Mouse (Mus musculus): ENCODE measurements around the gene Ajuba. TPM values are rescaled to one million over a fixed set of nuclear protein-coding genes. Genes with fewer than 3 reads are reported as not detected.
A peak's percentile ranks its signal among the peaks of the same experiment; 100 is the strongest.

Ajuba gene
- polyA plus RNA-seq, 1 experiment, result 50.7 TPM

GRCm38 (mm10) chr14:54553975-54554769 lies 23.2 kb downstream of the Ajuba start, which contains the start of gene Haus4:
Gene Haus4, minus strand, starts transcription at chr14:54554616.
- H3K36me3 ChIP-seq (ENCODE audit: control insufficient read depth, insufficient read depth), result peaks cover 10% of the 10 kb centered on the region
- TF ChIP-seq MAX (IDR thresholded peaks at IDR 0.05) (peak; percentile 50), CTCF (IDR thresholded peaks at IDR 0.05; ENCODE audit: control insufficient read depth, insufficient read depth, insufficient read length) (peak; percentile 33), MYOD1 (IDR thresholded peaks at IDR 0.05; ENCODE audit: control insufficient read depth, insufficient read length, low read depth) (no peak), MYOG (IDR thresholded peaks at IDR 0.05; ENCODE audit: control insufficient read depth, extremely low read depth, insufficient read length) (no peak), FOSL1 (IDR thresholded peaks at IDR 0.05; ENCODE audit: insufficient read depth, low read length, poor library complexity, severe bottlenecking) (no peak)
- H3ac ChIP-seq (ENCODE audit: control insufficient read depth, insufficient read length, low read depth), result peak within 1 kb of the TSS; percentile 72
- no peaks in the 10 kb centered on the region for H3K27me3 ChIP-seq (ENCODE audit: control insufficient read depth, insufficient read depth, insufficient read length)
- peaks cover 3% of the 10 kb centered on the region for H3K79me3 ChIP-seq (ENCODE audit: low read depth)
- peaks cover 20% of the 10 kb centered on the region for H3K79me2 ChIP-seq (ENCODE audit: control insufficient read depth, insufficient read depth)
- peak within 1 kb of the TSS; percentile 59 for H3K4me3 ChIP-seq (ENCODE audit: insufficient read depth, poor library complexity, severe bottlenecking)

GRCm38 (mm10) chr14:54553454-54553974 lies 23.8 kb downstream of the Ajuba start:
- peaks cover 16% of the 10 kb centered on the region for H3K36me3 ChIP-seq (ENCODE audit: control insufficient read depth, insufficient read depth)
- H3ac ChIP-seq (ENCODE audit: control insufficient read depth, insufficient read length, low read depth), result peak overlapping the region; percentile 72
- H3K79me2 ChIP-seq (ENCODE audit: control insufficient read depth, insufficient read depth), result peaks cover 20% of the 10 kb centered on the region
- TF ChIP-seq MYOG (IDR thresholded peaks at IDR 0.05; ENCODE audit: control insufficient read depth, extremely low read depth, insufficient read length) (no peak), CEBPB (IDR thresholded peaks at IDR 0.05; ENCODE audit: low read depth) (no peak), MYOD1 (IDR thresholded peaks at IDR 0.05; ENCODE audit: control insufficient read depth, insufficient read length, low read depth) (no peak), USF1 (IDR thresholded peaks at IDR 0.05; ENCODE audit: low read depth) (no peak), FOSL1 (IDR thresholded peaks at IDR 0.05; ENCODE audit: insufficient read depth, low read length, poor library complexity, severe bottlenecking) (no peak), MAX (IDR thresholded peaks at IDR 0.05) (no peak), CTCF (IDR thresholded peaks at IDR 0.05; ENCODE audit: control insufficient read depth, insufficient read depth, insufficient read length) (no peak)
- peak overlapping the region; percentile 59 for H3K4me3 ChIP-seq (ENCODE audit: insufficient read depth, poor library complexity, severe bottlenecking)
- no peaks in the 10 kb centered on the region for H3K27me3 ChIP-seq (ENCODE audit: control insufficient read depth, insufficient read depth, insufficient read length)
- peaks cover 3% of the 10 kb centered on the region for H3K79me3 ChIP-seq (ENCODE audit: low read depth)

DNA sequence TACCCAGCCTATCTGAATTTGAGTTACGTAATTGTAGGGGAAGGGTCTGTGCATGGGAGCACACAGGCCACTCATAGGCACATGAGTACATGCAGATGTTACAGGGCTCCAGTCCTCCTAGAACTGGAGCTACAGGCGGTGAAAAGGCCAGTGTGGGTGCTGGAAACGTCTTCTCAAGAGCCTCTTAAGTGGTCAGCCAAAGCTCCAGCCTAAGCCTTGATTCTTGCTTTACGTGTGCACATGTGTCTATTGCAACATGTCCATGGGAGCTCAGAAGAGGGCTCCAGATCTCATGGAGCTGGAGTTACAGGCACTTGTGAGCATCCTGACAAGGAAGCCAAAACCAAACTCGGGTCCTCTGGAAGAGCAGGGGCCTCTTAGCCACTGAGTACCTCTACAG lies 32.7 kb downstream of the Ajuba start:
- no peaks in the 10 kb centered on the region for H3K79me3 ChIP-seq (ENCODE audit: low read depth)
- peaks cover 21% of the 10 kb centered on the region for H3K36me3 ChIP-seq (ENCODE audit: control insufficient read depth, insufficient read depth)
- no peak overlapping the region for H3K4me3 ChIP-seq (ENCODE audit: insufficient read depth, poor library complexity, severe bottlenecking)
- H3K79me2 ChIP-seq (ENCODE audit: control insufficient read depth, insufficient read depth), result no peaks in the 10 kb centered on the region
- no peaks in the 10 kb centered on the region for H3K27me3 ChIP-seq (ENCODE audit: control insufficient read depth, insufficient read depth, insufficient read length)
- TF ChIP-seq MYOG (IDR thresholded peaks at IDR 0.05; ENCODE audit: control insufficient read depth, extremely low read depth, insufficient read length), result no peak
- no peak for TF ChIP-seq MAX (IDR thresholded peaks at IDR 0.05)
- no peak for TF ChIP-seq FOSL1 (IDR thresholded peaks at IDR 0.05; ENCODE audit: insufficient read depth, low read length, poor library complexity, severe bottlenecking)
- no peak for TF ChIP-seq MYOD1 (IDR thresholded peaks at IDR 0.05; ENCODE audit: control insufficient read depth, insufficient read length, low read depth)
- TF ChIP-seq USF1 (IDR thresholded peaks at IDR 0.05; ENCODE audit: low read depth), result no peak
- no peak for TF ChIP-seq CEBPB (IDR thresholded peaks at IDR 0.05; ENCODE audit: low read depth)
- TF ChIP-seq CTCF (IDR thresholded peaks at IDR 0.05; ENCODE audit: control insufficient read depth, insufficient read depth, insufficient read length), result no peak
- H3ac ChIP-seq (ENCODE audit: control insufficient read depth, insufficient read length, low read depth), result no peak overlapping the region

GRCm38 (mm10) chr14:54540771-54541170 lies 36.6 kb downstream of the Ajuba start:
- TF ChIP-seq CEBPB (IDR thresholded peaks at IDR 0.05; ENCODE audit: low read depth), result no peak
- no peak for TF ChIP-seq MYOD1 (IDR thresholded peaks at IDR 0.05; ENCODE audit: control insufficient read depth, insufficient read length, low read depth)
- no peaks in the 10 kb centered on the region for H3K79me3 ChIP-seq (ENCODE audit: low read depth)
- H3ac ChIP-seq (ENCODE audit: control insufficient read depth, insufficient read length, low read depth), result no peak overlapping the region
- no peaks in the 10 kb centered on the region for H3K27me3 ChIP-seq (ENCODE audit: control insufficient read depth, insufficient read depth, insufficient read length)
- H3K4me3 ChIP-seq (ENCODE audit: insufficient read depth, poor library complexity, severe bottlenecking), result no peak overlapping the region
- H3K79me2 ChIP-seq (ENCODE audit: control insufficient read depth, insufficient read depth), result no peaks in the 10 kb centered on the region
- H3K36me3 ChIP-seq (ENCODE audit: control insufficient read depth, insufficient read depth), result no peaks in the 10 kb centered on the region

GRCm38 (mm10) chr14:54538580-54538979 lies 38.8 kb downstream of the Ajuba start:
- H3K27me3 ChIP-seq (ENCODE audit: control insufficient read depth, insufficient read depth, insufficient read length), result no peaks in the 10 kb centered on the region
- H3K36me3 ChIP-seq (ENCODE audit: control insufficient read depth, insufficient read depth), result no peaks in the 10 kb centered on the region
- no peak overlapping the region for H3K4me3 ChIP-seq (ENCODE audit: insufficient read depth, poor library complexity, severe bottlenecking)
- H3K79me3 ChIP-seq (ENCODE audit: low read depth), result no peaks in the 10 kb centered on the region
- no peaks in the 10 kb centered on the region for H3K79me2 ChIP-seq (ENCODE audit: control insufficient read depth, insufficient read depth)
- TF ChIP-seq MYOG (IDR thresholded peaks at IDR 0.05; ENCODE audit: control insufficient read depth, extremely low read depth, insufficient read length), result no peak
- no peak for TF ChIP-seq MYOD1 (IDR thresholded peaks at IDR 0.05; ENCODE audit: control insufficient read depth, insufficient read length, low read depth)
- TF ChIP-seq CTCF (IDR thresholded peaks at IDR 0.05; ENCODE audit: control insufficient read depth, insufficient read depth, insufficient read length), result no peak
- TF ChIP-seq CEBPB (IDR thresholded peaks at IDR 0.05; ENCODE audit: low read depth), result no peak
- no peak overlapping the region for H3ac ChIP-seq (ENCODE audit: control insufficient read depth, insufficient read length, low read depth)

Measured in C2C12 (cell line).